In the genomic region with DNA sequence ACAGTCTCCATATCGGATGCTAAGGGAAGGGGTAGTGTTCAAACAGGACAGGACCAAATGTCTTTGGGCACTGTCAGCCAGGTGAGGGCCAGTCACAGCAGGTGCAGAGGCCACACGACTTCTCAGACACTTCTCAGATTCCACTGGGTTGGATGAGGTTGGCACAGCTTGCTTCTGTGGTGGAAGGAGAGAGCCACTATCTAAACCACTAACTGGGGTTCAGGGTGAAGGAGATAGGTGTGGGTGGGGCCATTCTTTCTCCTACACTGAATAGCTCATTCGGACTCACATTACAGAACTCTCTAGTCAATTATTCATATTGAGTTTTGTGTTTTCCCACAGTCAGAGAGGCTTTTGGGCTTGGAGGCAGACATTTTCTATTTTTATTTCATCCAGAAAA, we compare ENCODE assay signal across 42 mouse cellular contexts. TPM values are rescaled to one million over a fixed set of nuclear protein-coding genes. Genes with fewer than 3 reads are reported as not detected.
"Had no signal": no experiment of that assay in that cellular context is flagged by ENCODE, and none has a peak within 500 bp of the region (broad histone marks: within the 10 kb centered on the region; RNA-seq: fewer than 3 reads in every experiment).

No protein-coding gene starts in this region.

- H3K4me2 ChIP-seq: heart, embryonic 11.5 days; heart, embryonic 12.5 days; heart, embryonic 13.5 days; heart, embryonic 15.5 days; hindbrain, embryonic 12.5 days; hindbrain, embryonic 14.5 days; hindbrain, embryonic 15.5 days; intestine, embryonic 15.5 days; kidney, embryonic 15.5 days had no signal

- DNase-seq: heart, postnatal 10 days; heart, postnatal 14 days; heart, postnatal 36 days; heart, postnatal 4 days; kidney, adult 11 months; kidney, adult 18-20 months; kidney, adult 2 months; kidney, adult 8-10 months; kidney, adult 9 months; kidney, postnatal 10 days; kidney, postnatal 14 days; kidney, postnatal 25 days; kidney, postnatal 36 days; kidney, postnatal 4 days; layer of hippocampus, adult 9-11 months; layer of hippocampus, postnatal 36 days had no signal

- H3K9ac ChIP-seq: heart, embryonic 12.5 days; heart, embryonic 13.5 days; heart, embryonic 15.5 days; hindbrain, embryonic 12.5 days; hindbrain, embryonic 14.5 days; hindbrain, embryonic 15.5 days; intestine, embryonic 15.5 days; kidney, embryonic 15.5 days had no signal

- ATAC-seq: hindbrain, embryonic 16.5 days; hindbrain, postnatal 0 days; inflammation-experienced regulatory T-cells, adult 6 months; intestine, embryonic 15.5 days; intestine, embryonic 16.5 days; intestine, postnatal 0 days had no signal

- H3K4me1 ChIP-seq: heart, embryonic 13.5 days; heart, embryonic 15.5 days; hindbrain, embryonic 10.5 days; hindbrain, embryonic 12.5 days; hindbrain, embryonic 15.5 days; intestine, embryonic 15.5 days had no signal

- H3K36me3 ChIP-seq: heart, embryonic 12.5 days; heart, embryonic 13.5 days; heart, embryonic 15.5 days; hindbrain, embryonic 10.5 days; hindbrain, embryonic 12.5 days; hindbrain, embryonic 15.5 days; intestine, embryonic 15.5 days; kidney, embryonic 15.5 days had no signal

- H3K27me3 ChIP-seq: heart, embryonic 12.5 days; heart, embryonic 13.5 days; heart, embryonic 15.5 days; hindbrain, embryonic 15.5 days; intestine, embryonic 15.5 days; kidney, embryonic 15.5 days had no signal

- H3K4me3 ChIP-seq: heart, embryonic 12.5 days; heart, embryonic 13.5 days; heart, embryonic 15.5 days; hindbrain, embryonic 10.5 days; hindbrain, embryonic 12.5 days; hindbrain, embryonic 15.5 days; intestine, embryonic 15.5 days; kidney, embryonic 15.5 days; layer of hippocampus, adult 2 months; left cerebral cortex, adult 2 months had no signal

- H3K27ac ChIP-seq: heart, embryonic 13.5 days; heart, embryonic 15.5 days; hindbrain, embryonic 10.5 days; hindbrain, embryonic 12.5 days; hindbrain, embryonic 14.5 days; hindbrain, embryonic 15.5 days; hindbrain, postnatal 0 days; intestine, embryonic 15.5 days; kidney, embryonic 15.5 days; kidney, postnatal 0 days; layer of hippocampus, adult 2 months; left cerebral cortex, adult 2 months had no signal

- H3K9me3 ChIP-seq: heart, embryonic 13.5 days; heart, embryonic 15.5 days; hindbrain, embryonic 10.5 days; hindbrain, embryonic 12.5 days; hindbrain, embryonic 15.5 days; intestine, embryonic 15.5 days; kidney, embryonic 15.5 days had no signal

RNA-seq across cellular contexts. Expression of gene Mkrn2os, which starts 3.3 kb away (rescaled TPM):
- total RNA-seq: hematopoietic stem cell, adult 5-6 weeks; hindbrain, postnatal 0 days; layer of hippocampus, adult 18-20 months; layer of hippocampus, adult 2 months; layer of hippocampus, adult 8-10 months; layer of hippocampus, postnatal 10 days; layer of hippocampus, postnatal 14 days; layer of hippocampus, postnatal 25 days; layer of hippocampus, postnatal 36 days; left cerebral cortex, adult 18-20 months; left cerebral cortex, adult 2 months; left cerebral cortex, adult 8-10 months had no signal
